Mouse (Mus musculus): Measurements from ENCODE around the gene Meig1.

DNA sequence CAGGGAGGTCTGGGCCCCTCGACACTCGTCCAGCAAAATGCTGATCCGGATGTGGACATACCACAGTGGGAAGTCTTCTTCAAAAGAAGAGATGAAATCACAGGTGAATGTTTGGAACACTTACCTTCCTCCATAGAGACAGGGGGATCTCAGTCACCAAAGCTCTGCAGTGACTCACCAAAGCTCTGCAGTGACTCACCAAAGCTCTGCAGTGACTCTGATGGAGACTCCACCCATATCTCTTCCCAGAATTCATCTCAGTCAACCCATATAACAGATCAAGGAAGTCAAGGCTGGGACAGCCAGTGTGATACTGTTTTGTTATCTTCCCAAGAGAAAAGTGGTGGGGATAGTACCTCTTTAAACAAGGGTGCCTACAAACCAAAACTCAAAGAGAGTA is 30.6 kb upstream of the Meig1 start:
- TF ChIP-seq CTCF (IDR thresholded peaks at IDR 0.05) (no peak), EP300 (IDR thresholded peaks at IDR 0.05) (no peak)

Data from lung, postnatal 0 days (tissue).